Mouse (Mus musculus) adrenal gland, adult (tissue): ENCODE measurements around the gene Dld.

Experiments used
- DNase-seq, 2 experiments: peaks; one replicate each; pipeline ENCODE4 v3.0.0; 2022 to 2023; ENCODE audit warnings: low spot score in 1 of 2; ENCODE audit not compliant: inconsistent age in 2 of 2

Gene Dld

DNA sequence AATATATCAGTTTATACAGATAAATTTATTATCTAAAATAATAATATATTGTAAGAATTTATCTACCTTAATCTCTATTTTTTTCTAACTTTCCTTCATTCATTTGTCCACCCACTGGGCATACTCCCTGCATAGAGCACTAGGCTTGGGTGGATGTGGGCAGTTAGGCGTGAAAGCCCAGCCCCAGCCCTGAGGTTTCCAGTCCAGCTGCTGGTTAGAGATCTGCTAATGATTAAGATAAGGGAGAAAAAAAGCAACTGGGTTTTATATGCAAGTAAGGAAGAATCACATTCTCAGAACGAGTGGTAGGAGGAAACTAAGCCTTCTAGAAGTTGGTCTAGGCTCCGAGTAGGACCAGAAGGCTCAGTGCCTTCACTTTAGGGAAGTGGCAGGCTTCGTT is 55.2 kb downstream of the Dld start:
- no peak for DNase-seq

DNA sequence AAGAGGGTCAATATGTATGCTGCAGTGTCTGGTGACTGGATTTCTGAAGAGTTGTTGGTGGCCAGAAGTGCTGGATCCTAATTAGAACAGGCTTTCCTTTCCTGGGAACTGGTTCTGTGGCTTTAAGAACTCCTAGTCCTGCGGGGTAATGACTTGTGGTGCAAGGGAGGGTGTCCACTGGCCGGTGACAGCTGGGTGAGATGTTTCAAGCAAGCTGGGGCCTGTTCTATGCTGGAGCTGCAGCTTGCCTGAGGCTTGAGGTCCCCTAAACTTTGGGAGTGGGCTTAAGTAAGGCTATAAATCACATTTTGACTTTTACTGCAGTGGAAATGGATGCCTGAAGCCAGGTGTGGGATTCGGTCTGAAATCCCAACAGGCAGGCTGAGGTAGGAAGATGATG is 55.7 kb downstream of the Dld start:
- DNase-seq: peak in 1 of 2 experiments; percentile 35

DNA sequence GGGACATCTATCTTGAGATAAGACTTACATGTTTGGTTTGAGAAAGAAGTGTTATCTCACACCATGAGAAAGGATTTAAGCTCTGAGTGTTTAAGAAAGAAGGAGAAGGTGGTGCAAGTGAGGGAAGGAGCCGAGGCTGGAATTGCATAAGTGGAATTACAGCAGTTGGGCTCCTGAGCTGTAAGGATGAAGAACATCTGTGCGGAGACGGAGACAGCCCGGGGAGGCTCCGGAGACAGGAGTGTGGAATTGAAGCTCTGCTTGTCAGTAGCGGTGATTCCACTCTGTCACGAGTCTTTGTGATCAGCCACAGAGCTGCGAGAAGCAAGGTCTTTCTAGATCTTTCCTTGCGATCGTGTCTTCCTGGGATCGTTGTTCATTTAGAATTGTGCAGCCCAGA is 56.3 kb downstream of the Dld start:
- DNase-seq: no peak

DNA sequence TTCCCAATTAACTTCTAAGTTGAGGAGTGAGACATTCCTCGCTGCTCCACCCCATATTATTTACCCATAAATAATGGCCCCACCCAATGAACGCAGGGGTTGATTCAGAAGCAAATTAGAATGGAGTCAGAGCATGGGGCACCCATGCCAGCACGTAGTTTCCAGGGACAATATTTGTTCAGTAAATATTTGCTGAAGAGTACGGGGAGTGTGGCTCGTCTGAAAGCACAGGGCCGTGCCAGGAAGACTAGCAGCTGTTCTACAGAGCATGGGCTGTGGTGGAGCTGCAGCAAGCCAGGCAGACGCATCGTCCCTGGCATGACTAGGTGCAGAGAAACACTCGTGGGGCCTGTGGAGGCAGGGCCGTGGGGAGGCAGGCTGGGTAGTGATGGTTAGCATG is 56.7 kb downstream of the Dld start:
- DNase-seq: no peak

DNA sequence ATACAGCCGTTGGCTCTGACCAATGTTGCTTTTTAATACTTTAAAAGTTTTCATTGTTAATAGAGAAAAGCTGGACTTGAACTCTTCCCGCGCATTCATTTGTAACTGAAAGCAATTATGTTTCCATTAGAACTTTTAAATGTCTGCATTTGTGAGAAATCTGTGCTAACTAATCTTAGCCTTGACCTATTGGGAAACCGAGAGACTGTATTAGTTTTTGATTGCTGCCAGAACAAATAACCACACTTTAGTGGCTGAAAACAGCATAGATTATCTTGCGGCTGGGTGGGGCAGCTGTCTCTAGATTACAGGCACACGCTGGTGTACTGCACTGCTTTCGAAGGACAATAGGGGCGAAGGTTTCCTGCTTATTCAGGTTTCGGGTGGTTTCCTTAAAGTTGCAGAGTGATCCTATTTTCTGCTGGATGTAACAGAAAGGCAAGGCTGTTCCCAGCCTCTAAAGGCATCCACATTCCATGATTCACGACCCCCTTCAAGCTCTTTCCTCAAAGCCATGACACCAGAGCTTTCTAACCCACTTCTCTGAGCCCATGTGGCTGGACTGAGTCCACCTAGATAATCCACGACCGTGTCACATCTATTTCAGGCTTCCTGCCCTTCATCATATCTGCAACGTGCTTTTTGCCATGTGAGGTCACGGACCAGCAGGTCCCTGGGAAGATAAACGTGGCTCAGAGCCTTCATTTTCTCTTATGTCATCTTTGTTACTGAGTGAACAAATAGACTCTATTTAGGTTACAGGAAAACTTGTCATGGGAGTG is 57.7 kb downstream of the Dld start:
- peak; percentile 57 to 86 for DNase-seq

DNA sequence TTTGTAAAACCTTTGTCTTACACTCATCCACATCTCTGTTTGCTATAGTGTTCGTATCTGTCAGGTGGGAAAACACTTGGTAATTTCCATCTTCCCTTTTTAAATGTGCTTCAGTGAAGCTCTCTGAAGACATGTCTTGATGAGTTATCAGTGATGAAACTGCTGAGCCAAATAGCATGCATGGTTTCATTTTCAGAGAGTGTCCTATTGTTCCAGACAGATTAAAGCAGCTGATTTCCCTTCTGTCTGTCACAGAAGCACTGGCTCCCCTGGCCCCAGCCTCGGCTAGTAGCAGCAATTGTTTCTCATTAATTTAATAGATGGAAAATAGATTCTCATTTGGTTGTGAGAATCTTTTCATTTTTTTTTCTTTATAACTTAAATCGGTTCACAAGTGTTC is 60.3 kb downstream of the Dld start:
- DNase-seq: no peak

DNA sequence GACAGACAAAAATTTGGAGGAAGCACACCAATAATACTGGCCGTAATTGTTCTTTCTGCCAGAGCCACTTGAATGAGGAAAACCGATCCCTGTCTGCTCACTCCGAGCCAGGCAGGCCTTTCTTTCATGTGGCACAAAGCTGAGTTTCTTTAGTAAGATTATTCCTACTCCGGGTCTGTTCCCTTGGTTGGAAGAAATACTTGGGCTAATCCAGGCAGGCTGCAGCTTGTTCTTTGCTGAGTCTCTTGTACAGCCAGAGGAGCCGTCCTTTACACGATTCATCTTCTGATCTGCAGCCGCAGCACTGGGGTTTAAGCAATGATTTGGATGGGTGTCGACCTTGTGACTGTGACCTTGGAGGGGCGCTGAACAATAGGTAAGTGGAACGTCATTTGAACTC is 62.2 kb downstream of the Dld start:
- DNase-seq: no peak

DNA sequence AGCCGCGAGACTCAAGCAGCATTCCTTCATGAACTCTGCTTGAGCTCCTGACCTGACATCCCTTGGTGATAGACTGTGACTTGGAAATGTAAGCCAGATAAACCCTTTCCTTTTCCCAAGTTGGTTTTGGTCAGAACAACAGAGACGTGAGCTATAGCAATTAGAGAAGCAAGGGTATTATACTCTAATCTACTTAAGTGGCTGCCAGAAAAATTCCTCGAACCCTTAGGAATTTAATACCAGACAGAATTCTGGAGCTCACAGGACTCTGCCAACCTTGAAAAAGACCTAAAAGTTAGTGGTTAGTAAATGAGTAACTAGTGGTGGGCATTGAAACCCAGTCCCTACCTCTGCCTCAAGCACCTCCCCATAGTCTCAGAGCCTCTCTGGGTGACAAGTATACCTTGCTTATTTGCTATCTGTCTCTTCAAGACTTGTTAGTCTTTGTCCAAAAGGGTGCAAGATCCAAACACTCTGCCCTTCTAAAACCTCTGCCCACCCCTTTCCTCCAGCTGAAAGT is 67.6 kb downstream of the Dld start:
- no peak for DNase-seq

DNA sequence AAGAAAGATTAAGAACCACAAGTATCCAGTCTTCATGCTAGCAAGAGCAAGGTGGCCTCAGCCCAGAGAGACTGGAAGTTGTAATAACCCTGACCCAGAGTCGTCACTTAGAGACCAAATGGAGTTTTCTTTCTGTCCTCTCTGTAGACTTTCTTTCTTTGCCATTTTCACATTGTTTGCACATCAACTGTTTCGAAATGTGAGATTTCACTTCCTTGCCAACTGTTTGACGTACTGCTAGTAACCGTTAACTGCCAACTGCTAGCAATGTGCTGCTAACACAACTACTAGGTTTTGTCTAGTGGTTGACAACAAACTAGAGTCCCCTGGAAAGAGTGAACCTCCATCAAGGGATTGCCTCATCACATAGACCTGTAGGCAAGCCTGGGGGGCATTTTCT is 68.1 kb downstream of the Dld start:
- peak in 1 of 2 experiments; percentile 50 for DNase-seq

DNA sequence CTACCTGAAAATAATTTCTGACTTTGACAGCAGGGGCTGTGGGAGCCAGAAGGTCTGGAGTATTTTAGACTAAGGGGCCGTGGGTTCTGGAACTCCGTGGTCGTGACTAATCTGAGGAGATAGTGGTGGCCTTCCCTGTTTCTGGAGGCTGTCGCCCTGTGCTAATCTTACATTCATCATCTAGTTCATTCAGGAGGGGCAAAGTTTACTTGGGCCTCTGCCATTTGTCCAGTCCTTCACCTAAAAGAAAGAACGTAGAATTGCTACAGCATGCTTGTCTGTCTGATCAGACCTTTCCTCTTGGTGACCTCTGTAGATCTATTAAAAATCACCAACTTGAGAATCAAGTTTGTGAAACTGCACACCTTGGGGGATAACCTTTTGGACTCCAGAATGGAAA is 69.0 kb downstream of the Dld start:
- DNase-seq: peak; percentile 52 to 81
